Mouse (Mus musculus): ENCODE data around the gene Rgs6. TPM values are rescaled to one million over a fixed set of nuclear protein-coding genes. Genes with fewer than 3 reads are reported as not detected.
A peak's percentile ranks its signal among the peaks of the same experiment; 100 is the strongest.

Gene Rgs6
- total and polyA plus RNA-seq, 3 experiments, result 7.3 to 12.6 (median 10.2) TPM

GRCm38 (mm10) chr12:82664598-82664997 is 76.5 kb downstream of the Rgs6 start:
- intact Hi-C loops (cut with DNase I), result no loop called here
- Histone ChIP-seq H3K27me3 (ENCODE audit: control insufficient read depth, insufficient read depth, low read length) (no peaks in the 10 kb centered on the region), H3K27ac (peak overlapping the region; percentile 72), H3K4me3 (peak overlapping the region; percentile 7; the same call in 1 of the 2 replicates), H3K79me2 (replicated peaks; ENCODE audit: control insufficient read depth, insufficient read depth, low read length) (no peaks in the 10 kb centered on the region), H3K4me1 (ENCODE audit: control insufficient read depth, insufficient read depth, low read length) (peaks cover 3% of the 10 kb centered on the region; the same call in 1 of the 2 replicates), H3K36me3 (ENCODE audit: control insufficient read depth, insufficient read depth, low read length) (no peaks in the 10 kb centered on the region), H3K9ac (ENCODE audit: low read depth, low read length) (peak overlapping the region; percentile 44; the same call in 1 of the 2 replicates)
- DNase-seq, result peak; percentile 18 to 38
- TF ChIP-seq POLR2A (IDR thresholded peaks at IDR 0.05; ENCODE audit: insufficient read depth, low read depth, low read length) (0 out of 2 replicates have a peak, but pooled peaks have one; percentile 15), CTCF (IDR thresholded peaks at IDR 0.05) (no peak)
- 21% methylated on average over 7 of the region's 7 CpGs for WGBS

- intact Hi-C loops (cut with DNase I), result no loop called here
- no peaks in the 10 kb centered on the region for H3K79me2 ChIP-seq (replicated peaks; ENCODE audit: control insufficient read depth, insufficient read depth, low read length)
- H3K9ac ChIP-seq (ENCODE audit: low read depth, low read length), result no peak overlapping the region
- H3K4me3 ChIP-seq, result no peak overlapping the region
- H3K4me1 ChIP-seq (ENCODE audit: control insufficient read depth, insufficient read depth, low read length), result peaks cover 4% of the 10 kb centered on the region; the same call in 1 of the 2 replicates
- no peak overlapping the region for H3K27ac ChIP-seq
- TF ChIP-seq EP300 (IDR thresholded peaks at IDR 0.05; ENCODE audit: insufficient read depth, low read depth, low read length) (no peak), CTCF (IDR thresholded peaks at IDR 0.05) (peak; percentile 12; the same call in 1 of the 2 replicates), POLR2A (IDR thresholded peaks at IDR 0.05; ENCODE audit: insufficient read depth, low read depth, low read length) (no peak)
- peak in 1 of 2 experiments; percentile 11 for DNase-seq
- H3K27me3 ChIP-seq (ENCODE audit: control insufficient read depth, insufficient read depth, low read length), result no peaks in the 10 kb centered on the region
- no peaks in the 10 kb centered on the region for H3K36me3 ChIP-seq (ENCODE audit: control insufficient read depth, insufficient read depth, low read length)
- WGBS, result 58% methylated on average over 3 of the region's 3 CpGs
These were observed 79.3 kb downstream of the Rgs6 start for GRCm38 (mm10) chr12:82667441-82667840.

GRCm38 (mm10) chr12:82670201-82670737 is 82.2 kb downstream of the Rgs6 start:
- Histone ChIP-seq H3K4me1 (ENCODE audit: control insufficient read depth, insufficient read depth, low read length) (peaks cover 1% of the 10 kb centered on the region; the same call in 1 of the 2 replicates), H3K4me3 (no peak overlapping the region), H3K27me3 (ENCODE audit: control insufficient read depth, insufficient read depth, low read length) (no peaks in the 10 kb centered on the region), H3K36me3 (ENCODE audit: control insufficient read depth, insufficient read depth, low read length) (no peaks in the 10 kb centered on the region), H3K79me2 (replicated peaks; ENCODE audit: control insufficient read depth, insufficient read depth, low read length) (no peaks in the 10 kb centered on the region), H3K9ac (ENCODE audit: low read depth, low read length) (no peak overlapping the region), H3K27ac (no peak overlapping the region)
- intact Hi-C loops (cut with DNase I), result no loop called here
- WGBS, result 46% methylated on average over 4 of the region's 4 CpGs
- no peak for TF ChIP-seq POLR2A (IDR thresholded peaks at IDR 0.05; ENCODE audit: insufficient read depth, low read depth, low read length)
- no peak for TF ChIP-seq EP300 (IDR thresholded peaks at IDR 0.05; ENCODE audit: insufficient read depth, low read depth, low read length)
- TF ChIP-seq CTCF (IDR thresholded peaks at IDR 0.05), result no peak
- DNase-seq, result no peak

GRCm38 (mm10) chr12:82671591-82671990 is 83.5 kb downstream of the Rgs6 start:
- DNase-seq, result no peak
- no peak for TF ChIP-seq POLR2A (IDR thresholded peaks at IDR 0.05; ENCODE audit: insufficient read depth, low read depth, low read length)
- TF ChIP-seq EP300 (IDR thresholded peaks at IDR 0.05; ENCODE audit: insufficient read depth, low read depth, low read length), result no peak
- TF ChIP-seq CTCF (IDR thresholded peaks at IDR 0.05), result no peak
- H3K4me1 ChIP-seq (ENCODE audit: control insufficient read depth, insufficient read depth, low read length), result peaks cover 1% of the 10 kb centered on the region; the same call in 1 of the 2 replicates
- H3K27ac ChIP-seq, result no peak overlapping the region
- H3K36me3 ChIP-seq (ENCODE audit: control insufficient read depth, insufficient read depth, low read length), result no peaks in the 10 kb centered on the region
- H3K4me3 ChIP-seq, result no peak overlapping the region
- H3K27me3 ChIP-seq (ENCODE audit: control insufficient read depth, insufficient read depth, low read length), result no peaks in the 10 kb centered on the region
- intact Hi-C loops (cut with DNase I), result no loop called here
- H3K79me2 ChIP-seq (replicated peaks; ENCODE audit: control insufficient read depth, insufficient read depth, low read length), result no peaks in the 10 kb centered on the region
- no peak overlapping the region for H3K9ac ChIP-seq (ENCODE audit: low read depth, low read length)
- WGBS, result 86% methylated on average over 5 of the region's 5 CpGs

- no peaks in the 10 kb centered on the region for H3K79me2 ChIP-seq (replicated peaks; ENCODE audit: control insufficient read depth, insufficient read depth, low read length)
- 45% methylated on average over 4 of the region's 4 CpGs for WGBS
- DNase-seq, result no peak
- no peaks in the 10 kb centered on the region for H3K27me3 ChIP-seq (ENCODE audit: control insufficient read depth, insufficient read depth, low read length)
- no peaks in the 10 kb centered on the region for H3K36me3 ChIP-seq (ENCODE audit: control insufficient read depth, insufficient read depth, low read length)
- H3K27ac ChIP-seq, result no peak overlapping the region
- TF ChIP-seq CTCF (IDR thresholded peaks at IDR 0.05), result no peak
- TF ChIP-seq POLR2A (IDR thresholded peaks at IDR 0.05; ENCODE audit: insufficient read depth, low read depth, low read length), result no peak
- no peak for TF ChIP-seq EP300 (IDR thresholded peaks at IDR 0.05; ENCODE audit: insufficient read depth, low read depth, low read length)
- intact Hi-C loops (cut with DNase I), result no loop called here
- H3K9ac ChIP-seq (ENCODE audit: low read depth, low read length), result no peak overlapping the region
- H3K4me3 ChIP-seq, result no peak overlapping the region
- peaks cover 1% of the 10 kb centered on the region; the same call in 1 of the 2 replicates for H3K4me1 ChIP-seq (ENCODE audit: control insufficient read depth, insufficient read depth, low read length)
These were observed 87.0 kb downstream of the Rgs6 start for GRCm38 (mm10) chr12:82675137-82675536.

- no peak for DNase-seq
- no peak overlapping the region for H3K9ac ChIP-seq (ENCODE audit: low read depth, low read length)
- H3K4me3 ChIP-seq, result no peak overlapping the region
- TF ChIP-seq EP300 (IDR thresholded peaks at IDR 0.05; ENCODE audit: insufficient read depth, low read depth, low read length), result no peak
- TF ChIP-seq CTCF (IDR thresholded peaks at IDR 0.05), result no peak
- TF ChIP-seq POLR2A (IDR thresholded peaks at IDR 0.05; ENCODE audit: insufficient read depth, low read depth, low read length), result no peak
- no peaks in the 10 kb centered on the region for H3K4me1 ChIP-seq (ENCODE audit: control insufficient read depth, insufficient read depth, low read length)
- no peaks in the 10 kb centered on the region for H3K79me2 ChIP-seq (replicated peaks; ENCODE audit: control insufficient read depth, insufficient read depth, low read length)
- WGBS, result 88% methylated on average over 2 of the region's 2 CpGs
- intact Hi-C loops (cut with DNase I), result no loop called here
- no peak overlapping the region for H3K27ac ChIP-seq
- H3K27me3 ChIP-seq (ENCODE audit: control insufficient read depth, insufficient read depth, low read length), result no peaks in the 10 kb centered on the region
- H3K36me3 ChIP-seq (ENCODE audit: control insufficient read depth, insufficient read depth, low read length), result no peaks in the 10 kb centered on the region
These were observed 98.9 kb downstream of the Rgs6 start for GRCm38 (mm10) chr12:82687015-82687414.

Data from heart, adult 2 months (tissue).